Mouse (Mus musculus) lung, postnatal 0 days (tissue): ENCODE measurements around the gene Gipc2. TPM values are rescaled to one million over a fixed set of nuclear protein-coding genes. Genes with fewer than 3 reads are reported as not detected.

Source experiments
- ATAC-seq: fragments of 200-750 bp; cut with Nextera tagmentation; 2 replicates; pipeline ENCODE4 v1.8.0; 2017; ENCODE audit warnings: moderate library complexity
- DNase-seq: peaks from one replicate; pipeline ENCODE4 v3.0.0-alpha.2; 2016; ENCODE audit warnings: low spot score
- H3K27ac ChIP-seq: fragments of 300-500 bp; sonication (generic); 2 replicates; pipeline ENCODE4 v1.5.1; 2014; ENCODE audit warnings: antibody characterized with exemption, mild to moderate bottlenecking, low read length, mixed read lengths
- H3K27me3 ChIP-seq: fragments of 300-500 bp; sonication (generic); replicated peaks from 2 replicates; pipeline ENCODE4 v1.6.1; 2014; ENCODE audit warnings: low read length, mixed read lengths; ENCODE audit not compliant: insufficient read depth
- H3K36me3 ChIP-seq: fragments of 300-500 bp; sonication (generic); 2 replicates; pipeline ENCODE4 v1.6.1; 2014; ENCODE audit warnings: low read length, mixed read lengths; ENCODE audit not compliant: insufficient read depth
- H3K4me1 ChIP-seq: fragments of 300-500 bp; sonication (generic); 2 replicates; pipeline ENCODE4 v1.6.1; 2014; ENCODE audit warnings: antibody characterized with exemption, low read depth, low read length, mixed read lengths; ENCODE audit not compliant: insufficient read depth
- H3K4me2 ChIP-seq: fragments of 300-500 bp; sonication (generic); replicated peaks from 2 replicates; pipeline ENCODE4 v1.6.1; 2014; ENCODE audit warnings: low read depth, mild to moderate bottlenecking, low read length, moderate library complexity, mixed read lengths
- H3K4me3 ChIP-seq: fragments of 300-500 bp; sonication (generic); 2 replicates; pipeline ENCODE4 v1.5.1; 2014; ENCODE audit warnings: low read depth, low read length
- H3K9ac ChIP-seq: fragments of 300-500 bp; sonication (generic); replicated peaks from 2 replicates; pipeline ENCODE4 v1.6.1; 2014; ENCODE audit warnings: low read depth, mild to moderate bottlenecking
- H3K9me3 ChIP-seq: fragments of 300-500 bp; sonication (generic); 2 replicates; pipeline ENCODE4 v1.6.1; 2016; ENCODE audit warnings: low read length, mixed read lengths
- CTCF ChIP-seq: IDR thresholded peaks from 2 replicates; pipeline ENCODE4 v1.5.1; 2016; ENCODE audit warnings: antibody characterized with exemption, mild to moderate bottlenecking
- EP300 ChIP-seq: IDR thresholded peaks from 2 replicates; pipeline ENCODE4 v1.6.1; 2016; ENCODE audit warnings: antibody characterized with exemption, mild to moderate bottlenecking, control low read depth
- WGBS: fragments of 180-500 bp; shearing (Covaris S2); extraction: QIAGEN DNeasy Blood & Tissue Kit; methylation state at CpG from one replicate; pipeline ENCODE4 v1.1.7; 2014; 5-methylcytosine and 5-hydroxymethylcytosine counted together
- polyA plus RNA-seq: library from polyadenylated mRNA; unstranded; fragments of >200 nt; fragmentation: Nextera tagmentation; extraction: Ambion mirVana; gene quantifications from 2 replicates; pipeline ENCODE4 v1.2.1, GENCODE M21; 2015

Gene Gipc2
- polyA plus RNA-seq, 1 experiment from 2014 or later: 86.3 TPM

GRCm38 (mm10) chr3:152180624-152181023 is 14.6 kb upstream of the Gipc2 start:
- H3K27ac ChIP-seq: no peak overlapping the region
- no peak for ATAC-seq
- no peaks in the 10 kb centered on the region for H3K27me3 ChIP-seq
- no peak for TF ChIP-seq CTCF
- TF ChIP-seq EP300: no peak
- WGBS: 89% methylated on average over 4 of the region's 4 CpGs
- H3K9me3 ChIP-seq: no peaks in the 10 kb centered on the region
- H3K4me3 ChIP-seq: no peak overlapping the region
- H3K9ac ChIP-seq: no peak overlapping the region
- no peaks in the 10 kb centered on the region for H3K4me1 ChIP-seq
- peaks cover 9% of the 10 kb centered on the region; the same call in 1 of the 2 replicates for H3K36me3 ChIP-seq
- H3K4me2 ChIP-seq: no peak overlapping the region
- DNase-seq: no peak

- H3K36me3 ChIP-seq: peaks cover 5% of the 10 kb centered on the region; the same call in 1 of the 2 replicates
- WGBS: 62% methylated on average over 1 of the region's 1 CpGs
- no peak overlapping the region for H3K27ac ChIP-seq
- H3K9me3 ChIP-seq: no peaks in the 10 kb centered on the region
- no peaks in the 10 kb centered on the region for H3K4me1 ChIP-seq
- DNase-seq (no peak), ATAC-seq (no peak)
- H3K27me3 ChIP-seq: no peaks in the 10 kb centered on the region
- H3K4me3 ChIP-seq: no peak overlapping the region
- no peak overlapping the region for H3K4me2 ChIP-seq
- TF ChIP-seq CTCF (no peak), EP300 (no peak)
- H3K9ac ChIP-seq: no peak overlapping the region
These were observed 13.3 kb upstream of the Gipc2 start for GRCm38 (mm10) chr3:152179285-152179684.

- TF ChIP-seq EP300 (no peak), CTCF (no peak)
- Histone ChIP-seq H3K4me3 (no peak overlapping the region), H3K27me3 (no peaks in the 10 kb centered on the region), H3K4me1 (no peaks in the 10 kb centered on the region), H3K9me3 (no peaks in the 10 kb centered on the region), H3K9ac (no peak overlapping the region), H3K27ac (no peak overlapping the region), H3K4me2 (no peak overlapping the region), H3K36me3 (peaks cover 5% of the 10 kb centered on the region; the same call in 1 of the 2 replicates)
- 86% methylated on average over 4 of the region's 4 CpGs for WGBS
- DNase-seq: no peak
- no peak for ATAC-seq
These were observed 12.8 kb upstream of the Gipc2 start for GRCm38 (mm10) chr3:152178816-152179215.

GRCm38 (mm10) chr3:152172322-152172935 is 6.4 kb upstream of the Gipc2 start:
- H3K27ac ChIP-seq: no peak overlapping the region
- WGBS: 32% methylated on average over 7 of the region's 7 CpGs

GRCm38 (mm10) chr3:152171862-152172261 is 5.8 kb upstream of the Gipc2 start:
- Histone ChIP-seq H3K27me3 (no peaks in the 10 kb centered on the region), H3K9me3 (no peaks in the 10 kb centered on the region), H3K4me1 (no peaks in the 10 kb centered on the region; the same call in 1 of the 2 replicates), H3K4me2 (no peak overlapping the region), H3K9ac (no peak overlapping the region), H3K27ac (no peak overlapping the region), H3K36me3 (no peaks in the 10 kb centered on the region), H3K4me3 (no peak overlapping the region)
- 43% methylated on average over 7 of the region's 7 CpGs for WGBS
- ATAC-seq (peak; percentile 38), DNase-seq (peak; percentile 53)
- TF ChIP-seq EP300 (no peak), CTCF (peak; percentile 53)

More at GRCm38 (mm10) chr3:152172322-152172935, 6.4 kb upstream of the Gipc2 start:
- no peak overlapping the region for H3K4me2 ChIP-seq
- H3K36me3 ChIP-seq: no peaks in the 10 kb centered on the region
- DNase-seq (peak; percentile 78), ATAC-seq (peak; percentile 64)
- no peaks in the 10 kb centered on the region for H3K9me3 ChIP-seq
- no peaks in the 10 kb centered on the region; the same call in 1 of the 2 replicates for H3K4me1 ChIP-seq
- no peaks in the 10 kb centered on the region for H3K27me3 ChIP-seq
- H3K9ac ChIP-seq: no peak overlapping the region
- TF ChIP-seq EP300: no peak
- no peak for TF ChIP-seq CTCF
- H3K4me3 ChIP-seq: no peak overlapping the region

DNA sequence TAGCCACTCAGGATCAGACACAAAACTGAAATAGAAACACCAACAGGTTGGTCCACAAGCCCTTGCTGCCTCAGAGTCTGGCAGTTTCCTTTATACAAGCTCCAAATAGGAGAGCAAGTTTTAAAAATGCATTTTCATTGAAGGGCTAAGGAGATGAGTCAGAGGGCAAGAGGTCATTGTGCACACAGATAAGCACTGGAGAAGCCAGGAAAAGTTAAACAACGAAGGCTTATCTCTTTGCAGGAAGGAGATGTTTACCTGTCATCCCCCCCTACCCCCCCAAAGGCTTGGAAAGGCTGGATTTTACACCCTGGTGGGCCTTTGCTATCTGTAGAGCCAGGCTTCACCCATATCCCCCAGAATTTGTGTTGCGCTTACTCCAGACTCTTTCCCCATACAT is 5.2 kb upstream of the Gipc2 start:
- Histone ChIP-seq H3K27ac (0 out of 2 replicates have a peak overlapping the region, but pooled peaks have one; percentile 38), H3K27me3 (no peaks in the 10 kb centered on the region), H3K36me3 (no peaks in the 10 kb centered on the region), H3K4me2 (no peak overlapping the region), H3K9me3 (no peaks in the 10 kb centered on the region), H3K4me1 (no peaks in the 10 kb centered on the region; the same call in 1 of the 2 replicates), H3K4me3 (no peak overlapping the region), H3K9ac (no peak overlapping the region)
- 0 out of 2 replicates have a peak, but pooled peaks have one; percentile 8 for ATAC-seq
- peak; percentile 41 for DNase-seq
- TF ChIP-seq EP300 (peak; percentile 68; the same call in 1 of the 2 replicates), CTCF (no peak)
- WGBS: 50% methylated on average over 2 of the region's 2 CpGs
